Mouse (Mus musculus) large intestine, adult 2 months (tissue): Measurements from ENCODE around the gene Khdc1c. TPM values are rescaled to one million over a fixed set of nuclear protein-coding genes. Genes with fewer than 3 reads are reported as not detected.

ENCODE experiments used
- polyA plus RNA-seq: library from polyadenylated mRNA; depleted of rRNA; stranded (reverse); fragments of >200 nt; gene quantifications from 2 replicates; pipeline ENCODE4 v1.2.3, GENCODE M21; 2012; rRNA removed

Khdc1c gene
- polyA plus RNA-seq, 1 experiment, result not detected

Other genes with a start within 250 kb of the Khdc1c start
- gene Tmem14a, start 149.8 kb upstream of the Khdc1c start, polyA plus RNA-seq, result 3.6 and 4.2 TPM in 2 replicates
- gene Gsta3, start 127.7 kb upstream of the Khdc1c start, polyA plus RNA-seq, result 2.2 and 2.7 TPM in 2 replicates
- gene Khdc1a, start 18.7 kb upstream of the Khdc1c start, polyA plus RNA-seq, result not detected in 2 replicates
- gene Khdc1b, start 15.2 kb downstream of the Khdc1c start, polyA plus RNA-seq, result not detected in 2 replicates